8 mouse cellular contexts compared by ENCODE assay signal in genomic region chr3:84270624-84270995, GRCm38 (mm10). TPM values are rescaled to one million over a fixed set of nuclear protein-coding genes. Genes with fewer than 3 reads are reported as not detected.
DNase-seq lines count a peak whose midpoint lies in the region; ATAC-seq lines count a peak whose summit lies in the region.

No protein-coding gene starts in this region.

- no peak for ATAC-seq in heart, embryonic 15.5 days (replicated peaks; ENCODE audit: insufficient number of reproducible peaks, insufficient read depth, low FRiP score, low read depth)
- peak; percentile 63 for ATAC-seq in embryonic facial prominence, embryonic 15.5 days (ENCODE audit: insufficient number of reproducible peaks, low FRiP score, low TSS enrichment, low read depth)
- peak; percentile 5; the same call in 1 of the 2 replicates for ATAC-seq in limb, embryonic 13.5 days (ENCODE audit: low FRiP score, low read depth)

- 15% methylated on average over 3 of the region's 3 CpGs for WGBS in heart, embryonic 15.5 days
- 11% methylated on average over 3 of the region's 3 CpGs for WGBS in embryonic facial prominence, embryonic 15.5 days
- 2% methylated on average over 3 of the region's 3 CpGs for WGBS in limb, embryonic 13.5 days

- no peaks in the 10 kb centered on the region for H3K36me3 ChIP-seq in heart, embryonic 15.5 days
- H3K36me3 ChIP-seq in embryonic facial prominence, embryonic 15.5 days, result no peaks in the 10 kb centered on the region
- no peaks in the 10 kb centered on the region for H3K36me3 ChIP-seq in limb, embryonic 13.5 days

- H3K4me1 ChIP-seq in heart, embryonic 15.5 days (replicated peaks), result peaks cover 30% of the 10 kb centered on the region
- H3K4me1 ChIP-seq in embryonic facial prominence, embryonic 15.5 days, result peaks cover 12% of the 10 kb centered on the region
- H3K4me1 ChIP-seq in limb, embryonic 13.5 days, result peaks cover 27% of the 10 kb centered on the region

- H3K27ac ChIP-seq in heart, embryonic 15.5 days, result no peak overlapping the region
- no peak overlapping the region for H3K27ac ChIP-seq in embryonic facial prominence, embryonic 15.5 days (replicated peaks)
- H3K27ac ChIP-seq in limb, embryonic 13.5 days, result peak overlapping the region; percentile 52; the same call in 1 of the 2 replicates

- no peak for DNase-seq in heart, postnatal 25 days (ENCODE audit: low spot score)
- DNase-seq in neural tube, embryonic 10.5 days (ENCODE audit: extremely low spot score, low spot score), result peak; percentile 28
- DNase-seq in adrenal gland, postnatal 25 days, result no peak
- DNase-seq in thymus, postnatal 36 days, result no peak
- DNase-seq in thymus, postnatal 10 days (ENCODE audit: low spot score in 2 of 2), result no peak

- H3K4me3 ChIP-seq in heart, embryonic 15.5 days, result no peak overlapping the region
- H3K4me3 ChIP-seq in embryonic facial prominence, embryonic 15.5 days (replicated peaks), result peak overlapping the region; percentile 12; the same call in 1 of the 2 replicates
- H3K4me3 ChIP-seq in limb, embryonic 13.5 days, result peak overlapping the region; percentile 22

- intact Hi-C loops in heart, postnatal 25 days (cut with DNase I), result no loop called here

- H3K9ac ChIP-seq in heart, embryonic 15.5 days, result 0 out of 2 replicates have a peak overlapping the region, but pooled peaks have one; percentile 0
- H3K9ac ChIP-seq in embryonic facial prominence, embryonic 15.5 days, result no peak overlapping the region
- no peak overlapping the region for H3K9ac ChIP-seq in limb, embryonic 13.5 days

- H3K27me3 ChIP-seq in heart, embryonic 15.5 days, result peaks cover 21% of the 10 kb centered on the region
- H3K27me3 ChIP-seq in embryonic facial prominence, embryonic 15.5 days, result 0 out of 2 replicates have a peak, but pooled peaks cover 3% of the 10 kb centered on the region
- H3K27me3 ChIP-seq in limb, embryonic 13.5 days, result peaks cover 70% of the 10 kb centered on the region

- peak overlapping the region; percentile 42 for H3K4me2 ChIP-seq in heart, embryonic 15.5 days
- peak overlapping the region; percentile 34 for H3K4me2 ChIP-seq in embryonic facial prominence, embryonic 15.5 days (replicated peaks)
- H3K4me2 ChIP-seq in limb, embryonic 13.5 days (replicated peaks), result peak overlapping the region; percentile 59

- no peaks in the 10 kb centered on the region for H3K9me3 ChIP-seq in heart, embryonic 15.5 days (replicated peaks)
- no peaks in the 10 kb centered on the region for H3K9me3 ChIP-seq in embryonic facial prominence, embryonic 15.5 days (replicated peaks)
- no peaks in the 10 kb centered on the region for H3K9me3 ChIP-seq in limb, embryonic 13.5 days

RNA-seq across cellular contexts. Expression of gene Trim2, which starts 36.1 kb away (rescaled TPM):
- 7.9 and 11.9 TPM in 2 replicates for polyA plus RNA-seq in heart, embryonic 15.5 days (2015; fragmentation: Nextera tagmentation; extraction: Ambion mirVana)
- total RNA-seq in heart, postnatal 25 days (2021), result 1 to 10 TPM; 6.4 to 7.5 TPM
- polyA plus RNA-seq in embryonic facial prominence, embryonic 15.5 days (2015; fragmentation: Nextera tagmentation; extraction: Ambion mirVana), result 29.5 and 31.0 TPM in 2 replicates
- polyA plus RNA-seq in limb, embryonic 13.5 days (2015; fragmentation: Nextera tagmentation; extraction: Ambion mirVana), result 19.7 and 20.9 TPM in 2 replicates
- total RNA-seq in adrenal gland, postnatal 25 days (2021), result 71.7 and 83.1 TPM in 2 replicates
